Mouse (Mus musculus): ENCODE data around the gene Zc3h10.
A peak's percentile ranks its signal among the peaks of the same experiment; 100 is the strongest.
"Not testable (repeated sequence)": the region's sequence is repeated elsewhere in the genome, so short reads cannot be mapped to it uniquely, and the experiment has no call there.

Zc3h10 gene

GRCm38 (mm10) chr10:128550144-128550823 is 2.7 kb upstream of the Zc3h10 start:
- DNase-seq = not testable (repeated sequence)

DNA sequence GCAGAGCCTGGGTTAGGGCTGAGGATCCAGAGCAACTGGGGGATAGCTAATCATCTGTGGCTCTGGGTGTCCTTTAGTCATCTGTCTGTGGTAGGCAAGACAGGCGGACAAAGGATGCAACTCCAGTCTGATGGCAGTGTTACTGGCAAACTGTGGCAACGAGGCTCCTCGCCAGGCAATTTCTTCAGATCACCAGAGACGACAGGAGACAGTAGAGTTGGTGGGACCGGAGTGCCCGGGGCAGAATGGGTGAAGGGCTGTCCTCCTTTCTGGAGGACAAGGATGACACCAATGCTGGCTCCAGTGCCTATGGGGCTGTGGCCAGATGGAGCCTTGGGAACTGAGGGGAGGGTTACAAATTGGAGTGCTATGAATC is 2.1 kb upstream of the Zc3h10 start:
- DNase-seq = peak; percentile 22

- peak; percentile 92 for DNase-seq
These were observed 1.5 kb upstream of the Zc3h10 start, which contains the start of gene Rpl41 for GRCm38 (mm10) chr10:128548947-128549681. TSS of gene Rpl41 (minus strand) at chr10:128549305.

DNA sequence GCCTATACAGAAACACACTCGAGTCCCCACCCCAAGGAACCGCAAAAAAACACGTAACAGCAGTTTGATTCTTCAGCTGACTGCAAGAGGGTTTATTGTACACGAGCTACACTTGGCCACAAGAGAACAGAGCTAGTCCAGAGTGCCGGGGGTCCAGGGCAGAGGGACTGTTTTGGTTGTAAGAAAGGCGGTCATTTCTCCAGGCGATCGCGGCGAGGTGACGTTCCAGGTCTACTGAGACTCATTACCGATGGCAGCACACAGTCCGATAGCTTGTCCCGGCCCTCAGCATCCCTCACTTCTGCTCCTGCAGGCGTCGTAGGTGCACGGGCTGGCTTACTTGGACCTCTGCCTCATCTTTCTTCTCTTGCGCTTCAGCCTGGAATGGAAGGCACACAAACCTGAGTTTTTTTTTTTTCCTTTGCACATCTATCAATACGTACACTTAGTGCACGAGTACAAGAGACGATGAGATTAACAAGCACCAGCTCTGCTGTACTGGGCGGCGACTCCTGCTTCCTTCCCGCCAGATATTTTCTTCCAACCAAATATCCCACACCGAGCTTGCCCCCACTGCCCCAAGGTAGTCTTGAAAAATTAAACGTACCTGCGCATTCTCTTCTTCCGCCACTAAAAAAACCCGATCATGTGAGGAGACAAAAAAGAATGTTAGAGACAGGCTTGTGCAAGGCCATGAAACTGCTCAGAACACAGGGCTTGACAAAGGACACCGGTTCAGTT is 647 bp upstream of the Zc3h10 start:
- not testable (repeated sequence) for DNase-seq

DNA sequence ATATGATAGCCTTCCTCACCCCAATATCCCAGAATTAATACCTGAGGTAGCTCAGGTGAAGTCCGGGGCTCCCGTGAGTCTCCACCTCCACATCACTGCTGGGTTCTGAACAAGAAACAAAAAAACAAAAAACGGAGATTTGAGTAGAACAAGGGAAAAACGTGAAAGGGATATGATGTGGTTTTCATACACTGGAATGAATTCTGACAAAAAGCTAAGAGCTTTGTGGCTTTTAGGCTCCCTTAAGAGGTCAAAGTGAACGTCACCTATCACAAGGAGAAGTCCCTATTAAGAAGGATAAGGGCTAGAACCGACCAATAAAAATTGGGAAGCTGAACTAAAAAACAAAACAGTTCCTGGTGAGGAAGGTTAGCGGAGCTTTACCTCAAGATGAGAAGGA is 787 bp downstream of the Zc3h10 start:
- no peak for DNase-seq

DNA sequence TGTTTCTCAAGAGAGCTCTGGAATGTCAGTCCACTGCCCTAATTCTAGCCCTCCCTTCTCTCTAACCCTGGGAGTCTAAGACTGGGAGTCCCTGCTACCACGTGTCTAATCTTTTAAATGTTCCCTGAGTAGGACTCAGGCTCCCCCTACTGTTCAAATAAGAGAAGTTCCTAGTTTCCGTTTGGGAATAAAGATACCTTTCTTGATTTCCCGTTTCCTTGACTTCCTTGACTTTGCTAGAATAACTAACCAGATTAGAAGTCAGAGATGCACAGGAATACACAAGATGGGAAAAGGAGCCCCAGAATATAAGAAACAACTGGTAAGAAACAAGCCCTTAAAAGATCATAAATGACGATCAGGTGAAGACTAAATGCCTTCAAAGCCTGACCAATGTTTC is 1.2 kb downstream of the Zc3h10 start:
- DNase-seq = no peak

- no peak for DNase-seq
These were observed 2.0 kb downstream of the Zc3h10 start for GRCm38 (mm10) chr10:128545570-128545898.

GRCm38 (mm10) chr10:128544674-128545569 is 2.7 kb downstream of the Zc3h10 start:
- no peak for DNase-seq

DNA sequence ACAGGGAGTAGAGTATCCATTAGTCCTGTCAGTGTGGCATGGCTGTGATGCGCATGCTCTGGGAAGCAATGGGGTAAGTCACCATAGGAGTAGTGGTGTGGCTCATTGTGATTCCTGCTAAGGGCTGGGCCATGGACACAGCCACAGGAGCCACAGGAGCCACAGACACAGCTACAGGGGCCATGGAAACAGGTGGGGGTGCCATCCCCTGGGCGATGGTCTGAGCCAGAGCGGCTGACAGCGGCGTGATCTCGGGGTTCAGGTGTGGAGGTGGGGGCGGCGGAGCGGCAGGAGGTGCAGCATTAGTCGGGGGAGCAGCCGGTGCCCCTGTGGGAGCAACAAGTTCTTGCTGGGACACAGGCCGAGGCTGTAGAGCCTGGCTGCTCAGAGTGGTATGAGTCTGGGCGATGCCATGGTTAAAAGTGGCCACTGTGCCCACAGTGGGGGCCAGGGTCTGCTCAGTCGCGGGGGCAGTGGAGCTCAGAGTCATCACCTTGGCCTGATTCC is 3.4 kb downstream of the Zc3h10 start:
- DNase-seq = no peak

DNA sequence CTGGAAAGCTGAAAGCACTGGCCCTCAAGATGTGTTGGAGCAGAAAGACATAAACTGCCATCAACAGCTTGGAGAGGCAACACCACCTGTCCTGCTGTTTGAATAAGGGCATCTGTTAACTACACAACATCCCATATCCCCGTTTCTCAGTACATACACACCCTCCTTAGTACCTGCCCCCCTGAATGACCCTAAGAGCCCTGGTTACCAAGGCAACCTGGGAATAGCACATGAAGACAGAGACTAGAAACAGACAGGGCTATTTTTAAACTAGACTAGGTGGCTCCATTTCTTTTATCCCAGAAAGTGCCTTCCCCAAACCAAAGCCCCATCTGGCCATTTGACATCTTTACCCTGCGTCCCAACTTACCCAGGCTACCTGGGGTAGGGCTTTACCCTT is 4.5 kb downstream of the Zc3h10 start:
- no peak for DNase-seq

GRCm38 (mm10) chr10:128538340-128538870 is 9.2 kb downstream of the Zc3h10 start:
- no peak for DNase-seq

DNA sequence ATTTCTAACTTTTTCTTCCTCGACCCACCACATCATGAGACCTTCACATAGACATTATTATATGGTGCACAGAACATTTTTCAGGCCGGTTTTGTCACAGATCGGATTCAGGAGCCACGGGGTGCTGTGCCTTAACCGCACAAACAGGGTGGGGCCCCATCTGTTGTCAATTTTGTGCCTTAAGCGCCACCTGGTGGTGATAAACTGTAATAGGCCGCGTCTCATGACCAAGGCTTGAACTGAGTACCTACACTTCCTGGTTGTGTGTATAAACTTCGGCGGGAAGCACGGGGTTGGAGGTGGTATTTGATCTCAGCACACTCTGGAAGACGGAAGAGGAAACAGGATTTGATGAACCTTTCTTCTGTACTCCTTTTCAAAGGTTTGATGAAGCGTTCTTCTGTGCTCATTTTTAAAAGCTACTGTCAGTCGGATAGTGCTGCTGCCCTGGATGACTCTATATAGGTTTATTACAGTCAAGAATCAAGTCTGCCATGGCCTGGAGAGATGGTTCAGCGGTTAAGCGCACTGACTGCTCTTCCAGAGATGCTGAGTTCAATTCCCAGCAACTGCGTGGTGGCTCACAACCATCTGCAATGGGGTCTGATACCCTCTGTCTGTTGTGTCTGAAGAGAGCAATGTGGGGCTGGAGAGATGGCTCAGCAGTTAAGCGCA is 11.2 kb downstream of the Zc3h10 start:
- DNase-seq = peak; percentile 95

GRCm38 (mm10) chr10:128535624-128536265 is 11.8 kb downstream of the Zc3h10 start:
- no peak for DNase-seq

GRCm38 (mm10) chr10:128535206-128535605 is 12.4 kb downstream of the Zc3h10 start:
- no peak for DNase-seq

GRCm38 (mm10) chr10:128526366-128527356 is 20.9 kb downstream of the Zc3h10 start:
- DNase-seq = no peak

GRCm38 (mm10) chr10:128525671-128526308 is 21.8 kb downstream of the Zc3h10 start, which contains the start of gene Esyt1:
TSS of gene Esyt1 (minus strand) at chr10:128525871.
- peak; percentile 88 for DNase-seq

DNA sequence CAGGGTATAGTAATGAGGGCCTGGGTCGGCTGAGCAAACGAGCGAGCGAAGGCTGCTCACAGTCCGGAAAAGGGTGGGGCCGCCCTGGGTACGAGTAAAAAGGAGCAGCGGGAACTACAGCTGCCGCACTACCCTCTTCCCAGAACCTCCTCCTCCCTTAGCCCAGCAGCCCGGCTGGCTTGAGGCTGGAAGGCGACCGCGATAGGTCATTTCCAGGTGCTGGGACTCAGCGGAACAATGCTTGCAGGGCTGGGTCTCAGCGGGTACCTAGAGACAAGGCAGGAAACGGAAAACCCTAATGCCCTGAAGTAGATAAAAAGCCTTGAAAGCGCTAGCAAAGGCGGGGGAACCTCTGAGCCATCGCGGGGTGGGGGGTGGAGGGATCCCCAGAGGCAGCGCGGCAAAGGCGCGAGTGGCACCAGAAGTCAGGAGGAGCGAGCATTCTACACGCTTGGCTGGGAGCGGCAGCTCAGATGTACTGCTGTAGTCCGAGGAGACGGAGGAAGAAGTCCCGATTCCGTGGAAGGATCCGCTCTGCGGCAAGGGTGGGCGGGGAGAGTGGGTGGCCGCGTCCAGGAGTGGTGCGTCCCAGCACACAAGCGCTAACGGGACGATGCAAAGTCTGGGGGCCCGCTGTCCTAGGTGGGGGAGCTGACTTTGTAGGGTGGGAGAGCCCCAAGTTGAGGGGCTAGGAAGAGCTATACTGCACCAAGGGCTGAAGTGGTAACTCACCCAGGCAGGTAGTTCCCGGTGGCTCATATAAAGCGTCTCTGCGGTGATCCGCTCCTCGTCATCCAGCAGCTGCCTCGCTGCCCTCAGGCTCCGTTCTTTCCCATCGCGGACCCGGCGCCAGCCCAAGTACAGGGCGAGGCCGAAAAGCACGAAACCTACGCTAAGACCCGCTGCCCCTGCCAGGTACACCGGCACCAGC is 22.6 kb downstream of the Zc3h10 start:
- peak; percentile 79 for DNase-seq

DNA sequence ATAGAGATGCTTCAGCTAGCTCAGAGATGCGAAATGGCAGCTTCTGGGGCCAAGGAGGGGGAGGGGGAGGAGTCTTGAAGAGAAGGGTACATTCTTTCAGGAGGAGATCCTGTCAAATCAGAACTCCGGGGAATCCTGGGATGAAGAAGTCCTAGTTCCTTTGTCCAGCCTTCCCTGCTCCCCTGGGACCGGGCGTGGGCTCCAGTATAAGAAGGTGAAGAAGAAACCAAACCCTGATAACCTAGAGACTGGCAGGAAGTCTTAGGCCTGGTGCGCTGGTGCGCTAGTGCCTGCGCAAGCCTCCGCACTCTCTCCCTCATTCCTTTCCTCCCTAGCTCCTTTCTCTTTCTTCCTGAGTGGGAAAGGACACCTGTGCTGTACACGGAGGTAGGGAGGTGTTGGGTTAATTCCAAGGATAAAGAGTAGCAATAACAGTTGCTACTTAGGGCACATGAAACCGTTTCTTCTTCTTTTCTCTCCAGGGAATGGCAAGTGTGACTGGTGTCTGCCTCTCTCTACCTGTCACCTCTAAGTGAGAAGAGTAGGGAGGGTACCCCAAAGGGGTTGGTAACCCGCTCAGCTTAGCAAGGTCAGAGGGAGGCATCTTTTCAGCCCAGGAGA is 23.4 kb downstream of the Zc3h10 start:
- peak; percentile 59 for DNase-seq
